Mouse (Mus musculus): Measurements from ENCODE around the gene Ap2a1.

- TF ChIP-seq CTCF (IDR thresholded peaks at IDR 0.05; ENCODE audit: low read depth) (no peak), EP300 (IDR thresholded peaks at IDR 0.05; ENCODE audit: low read depth) (no peak)
Measured at GRCm38 (mm10) chr7:44896499-44896898, 32.8 kb downstream of the Ap2a1 start.

All from liver, embryonic 14.5 days (tissue).